15 mouse cellular contexts compared by ENCODE assay signal in the genomic region with DNA sequence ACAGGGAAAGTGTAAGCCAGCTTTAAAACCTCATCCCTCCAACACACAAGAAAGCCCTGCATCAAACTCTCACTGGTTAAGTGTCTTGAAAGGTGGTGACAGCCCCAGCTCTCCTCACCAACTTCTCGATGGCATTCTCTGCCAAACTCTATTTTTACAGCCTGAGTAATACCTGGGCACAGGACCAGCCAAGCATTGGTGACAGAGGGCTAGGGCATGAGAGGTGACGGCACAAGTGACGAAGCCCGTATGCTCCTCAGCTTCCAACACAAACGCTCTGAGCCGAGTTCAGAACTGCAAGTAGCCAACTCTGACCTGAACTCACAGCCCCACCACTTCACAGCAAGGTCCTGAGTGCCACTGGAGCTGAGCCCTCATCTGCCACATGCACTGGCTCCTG. TPM values are rescaled to one million over a fixed set of nuclear protein-coding genes. Genes with fewer than 3 reads are reported as not detected.
DNase-seq lines count a peak whose midpoint lies in the region; ATAC-seq and TF ChIP-seq lines count a peak whose summit lies in the region.
"Had no signal": no experiment of that assay in that cellular context is flagged by ENCODE, and none has a peak within 500 bp of the region (broad histone marks: within the 10 kb centered on the region; RNA-seq: fewer than 3 reads in every experiment).

No protein-coding gene starts in this region.

- H3K9me3 ChIP-seq in liver, embryonic 12.5 days (replicated peaks), result no peaks in the 10 kb centered on the region
- H3K9me3 ChIP-seq in heart, embryonic 10.5 days, result no peaks in the 10 kb centered on the region
- H3K9me3 ChIP-seq: embryonic facial prominence, embryonic 15.5 days; megakaryocyte, embryonic 14.5 days had no signal

- no peaks in the 10 kb centered on the region for H3K36me3 ChIP-seq in liver, adult 2 months (ENCODE audit: control insufficient read depth, insufficient read depth, low read length)
- H3K36me3 ChIP-seq in liver, embryonic 12.5 days, result no peaks in the 10 kb centered on the region
- no peaks in the 10 kb centered on the region for H3K36me3 ChIP-seq in heart, embryonic 10.5 days
- H3K36me3 ChIP-seq: embryonic facial prominence, embryonic 15.5 days had no signal

- no peak overlapping the region for H3K4me3 ChIP-seq in liver, adult 2 months (ENCODE audit: insufficient read depth, low read depth, low read length)
- H3K4me3 ChIP-seq in liver, embryonic 12.5 days, result no peak overlapping the region
- 0 out of 2 replicates have a peak overlapping the region, but pooled peaks have one; percentile 2 for H3K4me3 ChIP-seq in heart, embryonic 10.5 days
- H3K4me3 ChIP-seq: embryonic facial prominence, embryonic 15.5 days; layer of hippocampus, adult 2 months; megakaryocyte, embryonic 14.5 days had no signal

- no peaks in the 10 kb centered on the region for H3K27me3 ChIP-seq in liver, adult 2 months (ENCODE audit: control insufficient read depth, insufficient read depth, low read length)
- H3K27me3 ChIP-seq in liver, embryonic 12.5 days (replicated peaks), result peaks cover 7% of the 10 kb centered on the region
- H3K27me3 ChIP-seq in heart, embryonic 10.5 days (ENCODE audit: insufficient read depth, poor library complexity, severe bottlenecking), result no peaks in the 10 kb centered on the region
- H3K27me3 ChIP-seq: CH12.LX; embryonic facial prominence, embryonic 15.5 days had no signal

- no peak overlapping the region for H3K27ac ChIP-seq in liver, adult 2 months (replicated peaks; ENCODE audit: insufficient read depth, low read depth, low read length)
- H3K27ac ChIP-seq in liver, embryonic 12.5 days, result no peak overlapping the region
- peak overlapping the region; percentile 77; the same call in 1 of the 2 replicates for H3K27ac ChIP-seq in heart, embryonic 10.5 days
- H3K27ac ChIP-seq: embryonic facial prominence, embryonic 15.5 days; layer of hippocampus, adult 2 months; stomach, postnatal 0 days had no signal

- TF ChIP-seq POLR2A in liver, adult 2 months (IDR thresholded peaks at IDR 0.05; ENCODE audit: extremely low read depth, insufficient read depth, low read length), result no peak

- no peak for TF ChIP-seq CTCF in liver, adult 2 months (IDR thresholded peaks at IDR 0.05; ENCODE audit: low read depth, low read length)

- no peak overlapping the region for H3K4me2 ChIP-seq in liver, embryonic 12.5 days
- H3K4me2 ChIP-seq: embryonic facial prominence, embryonic 15.5 days had no signal

- peaks cover 7% of the 10 kb centered on the region; the same call in 1 of the 2 replicates for H3K79me2 ChIP-seq in liver, adult 2 months (ENCODE audit: control insufficient read depth, insufficient read depth, low read length)

- H3K4me1 ChIP-seq in liver, adult 2 months (ENCODE audit: control insufficient read depth, insufficient read depth, low read length), result peaks cover 2% of the 10 kb centered on the region; the same call in 1 of the 2 replicates
- no peaks in the 10 kb centered on the region for H3K4me1 ChIP-seq in liver, embryonic 12.5 days
- H3K4me1 ChIP-seq in heart, embryonic 10.5 days, result peaks cover 86% of the 10 kb centered on the region
- H3K4me1 ChIP-seq: megakaryocyte, embryonic 14.5 days had no signal

- peak; percentile 62 for DNase-seq in liver, adult 2 months (ENCODE audit: extremely low read depth, low read depth, low spot score)
- DNase-seq in cerebellum, postnatal 10 days, result peak; percentile 81 to 84
- DNase-seq in heart, embryonic 10.5 days (ENCODE audit: low spot score), result no peak
- peak; percentile 53 for DNase-seq in lung, postnatal 36 days
- DNase-seq in kidney, postnatal 36 days, result no peak
- no peak for DNase-seq in left cerebral cortex, adult 9 months (ENCODE audit: low spot score in 2 of 2)
- DNase-seq: forebrain, postnatal 0 days had no signal

- WGBS in liver, adult 2 months, result 20% methylated on average over 6 of the region's 6 CpGs
- WGBS in liver, embryonic 12.5 days (ENCODE audit: insufficient replicate concordance), result 71% methylated on average over 6 of the region's 6 CpGs
- WGBS in heart, embryonic 10.5 days, result 47% methylated on average over 6 of the region's 6 CpGs

- H3K9ac ChIP-seq in liver, adult 2 months (ENCODE audit: low read depth, low read length), result peak overlapping the region; percentile 13; the same call in 1 of the 2 replicates
- H3K9ac ChIP-seq in liver, embryonic 12.5 days, result no peak overlapping the region
- H3K9ac ChIP-seq: embryonic facial prominence, embryonic 15.5 days; forebrain, postnatal 0 days had no signal

- ATAC-seq in liver, embryonic 12.5 days, result no peak
- no peak for ATAC-seq in granulocyte monocyte progenitor cell, adult 5-6 weeks (replicated peaks; ENCODE audit: poor library complexity, severe bottlenecking)
- ATAC-seq: forebrain, postnatal 0 days; inflammation-experienced regulatory T-cells, adult 6 months had no signal

RNA-seq across cellular contexts. Expression of a gene that starts 13.4 kb away (rescaled TPM):
- total RNA-seq in liver, adult 2 months (2014; rRNA removed), result 6.0 and 7.2 TPM in 2 replicates
- 4.5 and 5.5 TPM in 2 replicates for polyA plus RNA-seq in liver, adult 2 months (2012; rRNA removed)
- polyA plus RNA-seq in liver, embryonic 12.5 days (2016; fragmentation: Nextera tagmentation; extraction: Ambion mirVana), result 2.1 and 2.2 TPM in 2 replicates
- 22.8 and 42.4 TPM in 2 replicates for polyA plus RNA-seq in heart, embryonic 10.5 days (2016; fragmentation: Nextera tagmentation; extraction: Ambion mirVana)
- total RNA-seq in granulocyte monocyte progenitor cell, adult 5-6 weeks (2014; fragmentation: Nextera tagmentation), result 78.2 and 85.4 TPM in 2 replicates
- 60.4 and 80.7 TPM in 2 replicates for total RNA-seq in granulocyte monocyte progenitor cell, adult 5-6 weeks (2017)

Comparison
In these comparisons a context has a peak if more than half of its experiments do, and no peak if none do; other contexts are left out.
1. DNase-seq: peak in liver, adult 2 months (single experiment), cerebellum, postnatal 10 days (2 of 2) and lung, postnatal 36 days (single experiment); none in heart, embryonic 10.5 days (single experiment), kidney, postnatal 36 days (0 of 2) and left cerebral cortex, adult 9 months (0 of 2).